Mouse (Mus musculus) hindbrain, embryonic 10.5 days (tissue): ENCODE results near the gene Gpank1. TPM values are rescaled to one million over a fixed set of nuclear protein-coding genes. Genes with fewer than 3 reads are reported as not detected.
A peak's percentile ranks its signal among the peaks of the same experiment; 100 is the strongest.
"Not testable (repeated sequence)": the region's sequence is repeated elsewhere in the genome, so short reads cannot be mapped to it uniquely, and the experiment has no call there.

Source experiments
- DNase-seq: peaks from one replicate; pipeline ENCODE4 v3.0.0-alpha.2; 2017; ENCODE audit warnings: low spot score
- H3K27ac ChIP-seq: fragments of 300-500 bp; sonication (generic); 2 replicates; pipeline ENCODE4 v1.5.1; 2016; ENCODE audit warnings: mild to moderate bottlenecking, moderate library complexity
- H3K27me3 ChIP-seq: fragments of 300-500 bp; sonication (generic); 2 replicates; pipeline ENCODE4 v1.6.1; 2016; ENCODE audit warnings: mild to moderate bottlenecking; ENCODE audit not compliant: poor library complexity, insufficient read depth, severe bottlenecking
- H3K36me3 ChIP-seq: fragments of 300-500 bp; sonication (generic); 2 replicates; pipeline ENCODE4 v1.6.1; 2016; ENCODE audit warnings: mild to moderate bottlenecking, moderate library complexity
- H3K4me1 ChIP-seq: fragments of 300-500 bp; sonication (generic); replicated peaks from 2 replicates; pipeline ENCODE4 v1.6.1; 2016; ENCODE audit warnings: mild to moderate bottlenecking
- H3K4me3 ChIP-seq: fragments of 300-500 bp; sonication (generic); 2 replicates; pipeline ENCODE4 v1.5.1; 2016; ENCODE audit warnings: mild to moderate bottlenecking, moderate library complexity
- H3K9me3 ChIP-seq: fragments of 300-500 bp; sonication (generic); 2 replicates; pipeline ENCODE4 v1.6.1; 2016; ENCODE audit warnings: mild to moderate bottlenecking, moderate library complexity
- WGBS: fragments of 180-500 bp; shearing (Covaris S2); methylation state at CpG from one replicate; pipeline ENCODE4 v1.1.7; 2016; 5-methylcytosine and 5-hydroxymethylcytosine counted together
- polyA plus RNA-seq: library from polyadenylated mRNA; unstranded; fragments of >200 nt; fragmentation: Nextera tagmentation; extraction: Ambion mirVana; gene quantifications from 2 replicates; pipeline ENCODE4 v1.2.1, GENCODE M21; 2016

The Gpank1 gene
- polyA plus RNA-seq, 1 experiment from 2014 or later: 33.5 TPM

GRCm38 (mm10) chr17:35104754-35105153, 16.5 kb upstream of the Gpank1 start:
- Histone ChIP-seq H3K9me3 (no peaks in the 10 kb centered on the region), H3K4me3 (no peak overlapping the region), H3K4me1 (peaks cover 25% of the 10 kb centered on the region), H3K36me3 (peaks cover 52% of the 10 kb centered on the region), H3K27me3 (no peaks in the 10 kb centered on the region), H3K27ac (0 out of 2 replicates have a peak overlapping the region, but pooled peaks have one; percentile 9)
- DNase-seq: no peak
- WGBS: 79% methylated on average over 6 of the region's 6 CpGs

- peak; percentile 44 for DNase-seq
- Histone ChIP-seq H3K36me3 (peaks cover 40% of the 10 kb centered on the region), H3K9me3 (no peaks in the 10 kb centered on the region), H3K27ac (peak overlapping the region; percentile 82), H3K4me3 (peak overlapping the region; percentile 33), H3K4me1 (peaks cover 26% of the 10 kb centered on the region), H3K27me3 (no peaks in the 10 kb centered on the region)
- WGBS: 25% methylated on average over 13 of the region's 13 CpGs
Observed at GRCm38 (mm10) chr17:35105740-35106389, 15.4 kb upstream of the Gpank1 start.

GRCm38 (mm10) chr17:35106522-35106921, 14.7 kb upstream of the Gpank1 start:
- no peak overlapping the region for H3K4me3 ChIP-seq
- H3K27ac ChIP-seq: peak overlapping the region; percentile 82
- H3K4me1 ChIP-seq: peaks cover 31% of the 10 kb centered on the region
- H3K9me3 ChIP-seq: no peaks in the 10 kb centered on the region
- 70% methylated on average over 3 of the region's 3 CpGs for WGBS
- peaks cover 34% of the 10 kb centered on the region for H3K36me3 ChIP-seq
- no peak for DNase-seq
- H3K27me3 ChIP-seq: no peaks in the 10 kb centered on the region

GRCm38 (mm10) chr17:35108097-35108496, 13.2 kb upstream of the Gpank1 start, which contains the start of gene Ly6g5c:
Gene Ly6g5c (plus strand): TSS chr17:35108279.
- no peaks in the 10 kb centered on the region for H3K27me3 ChIP-seq
- peaks cover 30% of the 10 kb centered on the region for H3K4me1 ChIP-seq
- no peak within 1 kb of the TSS for H3K4me3 ChIP-seq
- no peaks in the 10 kb centered on the region for H3K9me3 ChIP-seq
- 90% methylated on average over 6 of the region's 6 CpGs for WGBS
- H3K36me3 ChIP-seq: peaks cover 18% of the 10 kb centered on the region
- DNase-seq: no peak
- no peak within 1 kb of the TSS for H3K27ac ChIP-seq

GRCm38 (mm10) chr17:35111774-35112173, 9.5 kb upstream of the Gpank1 start:
- no peak overlapping the region for H3K4me3 ChIP-seq
- 82% methylated on average over 9 of the region's 9 CpGs for WGBS
- peaks cover 32% of the 10 kb centered on the region for H3K36me3 ChIP-seq

GRCm38 (mm10) chr17:35115046-35116019, 5.9 kb upstream of the Gpank1 start, which contains the start of gene Ly6g5b:
Gene Ly6g5b (minus strand): TSS chr17:35115428.
- Histone ChIP-seq H3K27ac (no peak within 1 kb of the TSS), H3K4me3 (no peak within 1 kb of the TSS), H3K36me3 (peaks cover 62% of the 10 kb centered on the region), H3K9me3 (no peaks in the 10 kb centered on the region), H3K4me1 (peaks cover 16% of the 10 kb centered on the region), H3K27me3 (no peaks in the 10 kb centered on the region)
- no peak for DNase-seq
- WGBS: 88% methylated on average over 8 of the region's 8 CpGs

More at GRCm38 (mm10) chr17:35111774-35112173, 9.5 kb upstream of the Gpank1 start:
- DNase-seq: no peak
- 0 out of 2 replicates have a peak, but pooled peaks cover 9% of the 10 kb centered on the region for H3K4me1 ChIP-seq
- H3K27ac ChIP-seq: no peak overlapping the region
- no peaks in the 10 kb centered on the region for H3K27me3 ChIP-seq
- no peaks in the 10 kb centered on the region for H3K9me3 ChIP-seq

- DNase-seq: peak; percentile 15
- WGBS: under 1% methylated on average over 33 of the region's 33 CpGs
Observed at GRCm38 (mm10) chr17:35120745-35121142, 511 bp upstream of the Gpank1 start.

GRCm38 (mm10) chr17:35121871-35122303, 632 bp downstream of the Gpank1 start, which contains the start of gene Csnk2b:
Gene Csnk2b (minus strand): TSS chr17:35122053.
- peak within 1 kb of the TSS; percentile 93 for H3K27ac ChIP-seq
- H3K4me1 ChIP-seq: peaks cover 48% of the 10 kb centered on the region
- peak within 1 kb of the TSS; percentile 98 for H3K4me3 ChIP-seq
- no peaks in the 10 kb centered on the region for H3K27me3 ChIP-seq
- DNase-seq: no peak
- H3K36me3 ChIP-seq: peaks cover 54% of the 10 kb centered on the region
- no peaks in the 10 kb centered on the region for H3K9me3 ChIP-seq
- WGBS: 1% methylated on average over 19 of the region's 19 CpGs

More at GRCm38 (mm10) chr17:35120745-35121142, 511 bp upstream of the Gpank1 start:
- no peaks in the 10 kb centered on the region for H3K9me3 ChIP-seq
- H3K27ac ChIP-seq: peak overlapping the region; percentile 93
- peak overlapping the region; percentile 98 for H3K4me3 ChIP-seq
- peaks cover 65% of the 10 kb centered on the region for H3K36me3 ChIP-seq
- no peaks in the 10 kb centered on the region for H3K27me3 ChIP-seq
- peaks cover 38% of the 10 kb centered on the region for H3K4me1 ChIP-seq

GRCm38 (mm10) chr17:35123287-35123686, 2.0 kb downstream of the Gpank1 start:
- Histone ChIP-seq H3K36me3 (peaks cover 49% of the 10 kb centered on the region), H3K4me1 (peaks cover 59% of the 10 kb centered on the region)
- H3K27ac ChIP-seq, H3K27me3 ChIP-seq, H3K9me3 ChIP-seq, H3K4me3 ChIP-seq, DNase-seq: not testable (repeated sequence)
- 92% methylated on average over 9 of the region's 9 CpGs for WGBS

- WGBS: 94% methylated on average over 12 of the region's 12 CpGs
- not testable (repeated sequence) for H3K9me3 ChIP-seq, H3K27me3 ChIP-seq, H3K27ac ChIP-seq, H3K4me3 ChIP-seq, DNase-seq
- Histone ChIP-seq H3K4me1 (peaks cover 65% of the 10 kb centered on the region), H3K36me3 (peaks cover 46% of the 10 kb centered on the region)
Observed at GRCm38 (mm10) chr17:35124261-35124896, 3.1 kb downstream of the Gpank1 start.

GRCm38 (mm10) chr17:35125081-35125480, 3.8 kb downstream of the Gpank1 start:
- WGBS: 96% methylated on average over 1 of the region's 1 CpGs
- Histone ChIP-seq H3K27me3 (no peaks in the 10 kb centered on the region), H3K9me3 (no peaks in the 10 kb centered on the region), H3K4me3 (peak overlapping the region; percentile 63; the same call in 1 of the 2 replicates), H3K4me1 (peaks cover 60% of the 10 kb centered on the region), H3K27ac (no peak overlapping the region), H3K36me3 (peaks cover 41% of the 10 kb centered on the region)
- no peak for DNase-seq

- Histone ChIP-seq H3K27ac (0 out of 2 replicates have a peak overlapping the region, but pooled peaks have one; percentile 16), H3K27me3 (no peaks in the 10 kb centered on the region), H3K36me3 (peaks cover 41% of the 10 kb centered on the region), H3K4me3 (peak overlapping the region; percentile 63), H3K4me1 (peaks cover 56% of the 10 kb centered on the region), H3K9me3 (no peaks in the 10 kb centered on the region)
- DNase-seq: no peak
- WGBS: 33% methylated on average over 6 of the region's 6 CpGs
Observed at GRCm38 (mm10) chr17:35125578-35125977, 4.3 kb downstream of the Gpank1 start.
